Mouse (Mus musculus) right cerebral cortex, postnatal 25 days (tissue): Measurements from ENCODE around the gene Zfp663.
A peak's percentile ranks its signal among the peaks of the same experiment; 100 is the strongest.

Source experiments
- DNase-seq: peaks from one replicate; pipeline ENCODE4 v3.0.0; 2022

The Zfp663 gene

GRCm38 (mm10) chr2:165368496-165368895, at the start of gene Zfp663:
TSS of gene Zfp663 (minus strand) at chr2:165368729.
- no peak for DNase-seq

- peak; percentile 56 for DNase-seq
Observed at GRCm38 (mm10) chr2:165417291-165417690, 48.8 kb upstream of the Zfp663 start.

GRCm38 (mm10) chr2:165415795-165416194, 47.3 kb upstream of the Zfp663 start:
- no peak for DNase-seq

- DNase-seq = no peak
Observed at GRCm38 (mm10) chr2:165415141-165415721, 46.7 kb upstream of the Zfp663 start.

GRCm38 (mm10) chr2:165414321-165414720, 45.8 kb upstream of the Zfp663 start:
- no peak for DNase-seq

- DNase-seq = no peak
Observed at GRCm38 (mm10) chr2:165413884-165414283, 45.4 kb upstream of the Zfp663 start.

GRCm38 (mm10) chr2:165407700-165408301, 39.3 kb upstream of the Zfp663 start:
- peak; percentile 55 for DNase-seq

GRCm38 (mm10) chr2:165405351-165405750, 36.8 kb upstream of the Zfp663 start:
- DNase-seq = peak; percentile 66

- DNase-seq = no peak
Observed at GRCm38 (mm10) chr2:165404951-165405350, 36.4 kb upstream of the Zfp663 start.

- DNase-seq = no peak
Observed at GRCm38 (mm10) chr2:165398164-165398785, 29.7 kb upstream of the Zfp663 start.

- no peak for DNase-seq
Observed at GRCm38 (mm10) chr2:165397502-165398163, 29.1 kb upstream of the Zfp663 start.

GRCm38 (mm10) chr2:165396831-165397501, 28.4 kb upstream of the Zfp663 start:
- DNase-seq = no peak

- no peak for DNase-seq
Observed at GRCm38 (mm10) chr2:165392156-165392555, 23.6 kb upstream of the Zfp663 start.

GRCm38 (mm10) chr2:165391561-165391960, 23.0 kb upstream of the Zfp663 start:
- DNase-seq = peak; percentile 57

- no peak for DNase-seq
Observed at GRCm38 (mm10) chr2:165389299-165389952, 20.9 kb upstream of the Zfp663 start.

GRCm38 (mm10) chr2:165387844-165388495, 19.4 kb upstream of the Zfp663 start, which contains the start of gene Zfp334:
TSS of gene Zfp334 (minus strand) at chr2:165388259.
- peak; percentile 95 for DNase-seq

GRCm38 (mm10) chr2:165387370-165387769, 18.8 kb upstream of the Zfp663 start:
- DNase-seq = no peak

GRCm38 (mm10) chr2:165380050-165380449, 11.5 kb upstream of the Zfp663 start:
- no peak for DNase-seq

GRCm38 (mm10) chr2:165376001-165376400, 7.5 kb upstream of the Zfp663 start:
- no peak for DNase-seq

GRCm38 (mm10) chr2:165375478-165375877, 6.9 kb upstream of the Zfp663 start:
- DNase-seq = no peak

GRCm38 (mm10) chr2:165371066-165371465, 2.5 kb upstream of the Zfp663 start:
- no peak for DNase-seq

- no peak for DNase-seq
Observed at GRCm38 (mm10) chr2:165370348-165370747, 1.8 kb upstream of the Zfp663 start.
